Mouse (Mus musculus): ENCODE measurements around the gene Smagp.

DNA sequence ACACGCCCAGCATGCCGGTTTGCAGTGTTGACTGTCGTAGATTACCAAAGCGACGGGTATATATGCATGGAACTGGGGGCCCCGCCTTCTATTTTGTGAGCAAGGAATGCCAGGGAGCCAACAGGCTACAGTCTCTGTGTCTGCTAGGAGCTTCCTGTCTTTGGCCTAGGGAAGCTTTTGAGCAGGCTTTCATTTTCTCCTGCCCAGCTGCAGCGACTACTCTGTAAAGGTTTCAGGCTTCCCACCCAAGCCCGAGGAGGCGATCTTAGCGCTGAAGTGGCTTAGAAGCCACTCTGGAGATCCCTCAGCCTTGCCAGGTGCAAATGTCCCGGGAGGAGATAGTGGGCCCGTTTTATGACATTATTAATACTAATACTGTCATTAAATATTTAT, 37.9 kb downstream of the Smagp start:
- TF ChIP-seq CTCF (IDR thresholded peaks at IDR 0.05; ENCODE audit: low read depth) (no peak), EP300 (IDR thresholded peaks at IDR 0.05; ENCODE audit: low read depth) (no peak)

Measured in heart, postnatal 0 days (tissue).